Mouse (Mus musculus) hindbrain, postnatal 0 days (tissue): ENCODE results near the gene Arl13b. TPM values are rescaled to one million over a fixed set of nuclear protein-coding genes. Genes with fewer than 3 reads are reported as not detected.

Source experiments
- ATAC-seq: fragments of 200-750 bp; cut with Nextera tagmentation; 2 replicates; pipeline ENCODE4 v1.8.0; 2017; ENCODE audit warnings: mild to moderate bottlenecking, moderate TSS enrichment, moderate library complexity
- DNase-seq: peaks from one replicate; pipeline ENCODE4 v3.0.0-alpha.2; 2015; ENCODE audit warnings: low spot score
- H3K27ac ChIP-seq: fragments of 300-500 bp; sonication (generic); 2 replicates; pipeline ENCODE4 v1.5.1; 2014; ENCODE audit warnings: mild to moderate bottlenecking
- H3K27me3 ChIP-seq: fragments of 300-500 bp; sonication (generic); 2 replicates; pipeline ENCODE4 v1.6.1; 2014; ENCODE audit warnings: low read length, mixed read lengths; ENCODE audit not compliant: insufficient read depth
- H3K36me3 ChIP-seq: fragments of 300-500 bp; sonication (generic); 2 replicates; pipeline ENCODE4 v1.6.1; 2014; ENCODE audit warnings: low read length, mixed read lengths; ENCODE audit not compliant: insufficient read depth
- H3K4me1 ChIP-seq: fragments of 300-500 bp; sonication (generic); 2 replicates; pipeline ENCODE4 v1.6.1; 2014; ENCODE audit warnings: antibody characterized with exemption, low read length, mixed read lengths; ENCODE audit not compliant: insufficient read depth
- H3K4me2 ChIP-seq: fragments of 300-500 bp; sonication (generic); 2 replicates; pipeline ENCODE4 v1.6.1; 2014; ENCODE audit warnings: low read depth, mild to moderate bottlenecking, low read length, moderate library complexity, mixed read lengths
- H3K4me3 ChIP-seq: fragments of 300-500 bp; sonication (generic); 2 replicates; pipeline ENCODE4 v1.5.1; 2014; ENCODE audit warnings: low read length
- H3K9ac ChIP-seq: fragments of 300-500 bp; sonication (generic); replicated peaks from 2 replicates; pipeline ENCODE4 v1.6.1; 2014; ENCODE audit warnings: mild to moderate bottlenecking, low read length, moderate library complexity, mixed read lengths
- H3K9me3 ChIP-seq: fragments of 300-500 bp; sonication (generic); 2 replicates; pipeline ENCODE4 v1.6.1; 2016; ENCODE audit warnings: low read length, mixed read lengths
- CTCF ChIP-seq: IDR thresholded peaks from 2 replicates; pipeline ENCODE4 v1.5.1; 2016; ENCODE audit warnings: antibody characterized with exemption, control low read depth, low read depth
- WGBS: fragments of 180-500 bp; shearing (Covaris S2); extraction: QIAGEN DNeasy Blood & Tissue Kit; methylation state at CpG from one replicate; pipeline ENCODE4 v1.1.7; 2014; 5-methylcytosine and 5-hydroxymethylcytosine counted together
- polyA plus RNA-seq: library from polyadenylated mRNA; unstranded; fragments of >200 nt; fragmentation: Nextera tagmentation; extraction: Ambion mirVana; gene quantifications from 2 replicates; pipeline ENCODE4 v1.2.1, GENCODE M21; 2015
- total RNA-seq: library from RNA; depleted of rRNA; stranded (reverse); fragments of >200 nt; gene quantifications from 2 replicates; pipeline ENCODE4 v1.2.3, GENCODE M21; 2014

Gene Arl13b
- total and polyA plus RNA-seq, 2 experiments from 2014 or later, result 7.0 to 12.3 TPM

DNA sequence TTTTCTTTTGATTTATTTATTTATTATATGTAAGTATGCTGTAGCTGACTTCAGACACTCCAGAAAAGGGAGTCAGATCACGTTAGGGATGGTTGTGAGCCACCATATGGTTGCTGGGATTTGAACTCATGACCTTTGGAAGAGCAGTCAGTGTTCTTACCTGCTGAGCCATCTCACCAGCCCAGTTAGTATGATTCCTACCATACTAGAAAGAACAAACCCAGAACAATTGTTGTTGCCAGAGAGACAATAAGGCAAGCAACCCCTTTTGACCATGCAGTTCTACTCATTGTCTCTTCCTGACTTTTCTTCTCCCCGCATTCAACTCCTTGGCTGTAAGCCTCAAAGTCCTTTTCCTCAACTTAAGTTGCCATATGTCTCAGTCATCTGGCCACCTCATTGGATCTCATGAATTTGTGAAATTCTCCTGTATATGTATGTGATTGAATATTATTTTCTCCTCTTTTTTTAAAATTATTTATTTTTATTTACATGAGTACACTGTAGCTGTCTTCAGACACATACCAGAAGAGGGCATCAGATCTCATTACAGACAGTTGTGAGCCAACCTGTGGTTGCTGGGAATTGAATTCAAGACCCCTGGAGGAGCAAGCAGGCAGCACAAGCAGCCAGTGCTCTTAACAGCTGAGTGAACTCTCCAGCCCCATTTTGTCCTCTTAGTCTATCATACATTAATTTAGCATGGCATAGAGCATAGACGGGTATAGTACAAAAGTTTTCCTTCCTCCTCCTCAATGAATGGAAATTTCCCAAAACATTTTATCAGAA is 5.8 kb upstream of the Arl13b start:
- no peak overlapping the region for H3K27ac ChIP-seq
- no peak overlapping the region for H3K4me2 ChIP-seq
- WGBS, result 80% methylated on average over 3 of the region's 3 CpGs
- no peak for DNase-seq
- H3K4me3 ChIP-seq, result no peak overlapping the region
- TF ChIP-seq CTCF, result peak; percentile 27
- no peaks in the 10 kb centered on the region for H3K4me1 ChIP-seq
- H3K9ac ChIP-seq, result no peak overlapping the region
- no peaks in the 10 kb centered on the region for H3K36me3 ChIP-seq
- no peaks in the 10 kb centered on the region for H3K9me3 ChIP-seq
- no peak for ATAC-seq
- H3K27me3 ChIP-seq, result no peaks in the 10 kb centered on the region

DNA sequence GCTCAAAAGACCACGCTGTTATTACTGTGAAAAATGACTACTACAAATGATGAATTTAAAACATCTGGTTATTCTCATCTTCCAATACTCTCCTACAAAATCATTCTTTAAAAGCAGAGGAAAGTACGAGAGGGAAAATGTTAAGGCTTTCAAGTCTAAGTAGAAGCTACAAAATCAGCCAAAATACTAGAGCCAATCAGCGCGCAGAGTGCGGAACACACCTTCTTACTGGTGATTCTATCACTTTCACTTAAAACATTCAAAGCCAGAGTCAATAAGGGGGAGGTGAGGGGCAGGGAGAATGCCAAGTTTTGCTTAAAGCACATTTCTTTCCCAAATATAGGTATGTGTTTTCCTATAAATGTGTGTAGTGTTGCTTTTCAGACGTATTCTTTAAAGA is 1.5 kb downstream of the Arl13b start:
- Histone ChIP-seq H3K9ac (no peak overlapping the region), H3K27me3 (no peaks in the 10 kb centered on the region), H3K4me3 (no peak overlapping the region), H3K9me3 (no peaks in the 10 kb centered on the region), H3K36me3 (no peaks in the 10 kb centered on the region), H3K4me1 (no peaks in the 10 kb centered on the region), H3K4me2 (peak overlapping the region; percentile 97), H3K27ac (no peak overlapping the region)
- ATAC-seq, result no peak
- 85% methylated on average over 6 of the region's 6 CpGs for WGBS
- DNase-seq, result no peak
- no peak for TF ChIP-seq CTCF

DNA sequence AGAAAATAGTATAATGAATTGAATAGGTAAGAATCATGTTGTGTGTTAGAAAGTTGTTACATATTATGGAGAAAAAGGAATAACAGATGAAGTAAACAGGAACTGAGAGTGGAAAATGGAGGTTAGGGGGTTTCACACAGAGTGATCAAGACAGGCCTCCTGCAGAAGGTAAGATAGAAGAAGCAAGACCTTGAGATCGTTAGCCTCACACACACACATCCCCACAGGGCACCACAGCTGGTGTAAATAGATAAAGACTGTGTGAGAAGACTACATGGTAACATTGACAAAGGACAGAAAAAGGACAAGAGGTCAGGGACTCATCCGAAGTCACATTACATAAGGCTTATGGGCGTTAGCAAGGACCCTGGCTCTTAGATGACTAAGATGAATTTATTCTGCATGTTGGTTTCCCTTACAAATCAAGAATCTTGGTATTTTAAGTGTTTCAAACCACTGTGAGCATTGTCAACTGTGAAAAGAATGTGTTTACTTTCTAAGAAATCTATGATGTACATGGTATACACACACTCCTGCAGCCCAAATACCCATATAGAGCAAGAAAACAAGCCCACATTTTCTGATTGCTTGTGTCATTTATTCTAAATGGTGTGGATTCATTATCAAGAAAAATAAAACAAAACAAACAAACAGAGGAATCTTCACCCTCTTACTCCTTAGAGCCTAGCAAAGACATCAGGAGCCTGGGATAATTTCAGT is 12.7 kb downstream of the Arl13b start:
- H3K27ac ChIP-seq, result no peak overlapping the region
- no peak overlapping the region for H3K9ac ChIP-seq
- TF ChIP-seq CTCF, result no peak
- no peaks in the 10 kb centered on the region for H3K9me3 ChIP-seq
- H3K27me3 ChIP-seq, result no peaks in the 10 kb centered on the region
- no peak for DNase-seq
- H3K36me3 ChIP-seq, result no peaks in the 10 kb centered on the region
- whole genome bisulfite sequencing, result 66% methylated on average over 3 of the region's 3 CpGs
- no peak overlapping the region for H3K4me2 ChIP-seq
- H3K4me3 ChIP-seq, result no peak overlapping the region
- H3K4me1 ChIP-seq, result no peaks in the 10 kb centered on the region
- ATAC-seq, result no peak

DNA sequence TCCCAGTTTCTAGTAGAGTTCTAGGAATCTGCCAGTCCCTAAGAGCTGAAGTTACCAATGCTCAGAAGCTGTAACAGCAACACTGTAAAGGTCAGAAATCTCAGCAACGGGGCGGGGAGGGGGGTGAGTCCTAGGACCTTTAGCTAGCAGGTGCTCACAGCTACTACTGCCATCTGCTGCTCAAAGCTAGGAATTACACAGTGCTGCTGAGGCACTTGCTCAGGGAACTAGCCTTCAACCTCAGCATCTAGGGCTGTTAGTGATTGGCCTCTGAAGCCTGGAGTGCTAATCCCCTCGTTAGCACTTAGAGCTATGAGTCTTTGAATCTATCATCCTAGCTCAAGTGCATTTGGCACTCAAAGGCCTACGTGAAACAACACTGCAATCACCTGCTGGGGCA is 14.4 kb downstream of the Arl13b start:
- H3K36me3 ChIP-seq, result no peaks in the 10 kb centered on the region
- ATAC-seq, result peak; percentile 53; the same call in 1 of the 2 replicates
- H3K9me3 ChIP-seq, result no peaks in the 10 kb centered on the region
- H3K27ac ChIP-seq, result 0 out of 2 replicates have a peak overlapping the region, but pooled peaks have one; percentile 4
- peak; percentile 65 for DNase-seq
- no peaks in the 10 kb centered on the region for H3K4me1 ChIP-seq
- 20% methylated on average over 4 of the region's 4 CpGs for WGBS
- no peaks in the 10 kb centered on the region for H3K27me3 ChIP-seq
- H3K4me2 ChIP-seq, result no peak overlapping the region
- peak; percentile 80 for TF ChIP-seq CTCF
- H3K9ac ChIP-seq, result no peak overlapping the region
- H3K4me3 ChIP-seq, result no peak overlapping the region

DNA sequence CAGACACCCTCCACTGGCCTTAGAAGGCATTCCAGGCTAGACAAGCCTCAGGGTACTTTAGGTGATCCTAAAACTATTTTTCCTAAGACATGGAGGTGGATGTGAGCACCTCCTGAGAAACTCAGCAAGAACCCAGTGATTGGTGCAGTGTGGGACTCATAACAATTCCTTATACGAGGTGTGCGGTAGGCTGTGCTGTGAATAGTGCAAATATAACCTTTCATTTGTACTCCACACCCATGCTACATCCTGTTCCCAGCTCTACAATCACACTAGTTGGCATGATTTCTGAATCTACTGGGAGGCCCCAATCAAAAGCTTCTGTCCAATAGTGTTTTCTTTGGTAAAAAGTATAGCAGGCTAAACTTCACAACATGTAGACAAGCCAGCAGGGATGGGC is 14.8 kb downstream of the Arl13b start:
- H3K4me1 ChIP-seq, result no peaks in the 10 kb centered on the region
- no peak overlapping the region for H3K4me3 ChIP-seq
- no peak for TF ChIP-seq CTCF
- H3K9me3 ChIP-seq, result no peaks in the 10 kb centered on the region
- H3K27me3 ChIP-seq, result no peaks in the 10 kb centered on the region
- no peak overlapping the region for H3K9ac ChIP-seq
- no peak for ATAC-seq
- WGBS, result 90% methylated on average over 2 of the region's 2 CpGs
- DNase-seq, result no peak
- no peaks in the 10 kb centered on the region for H3K36me3 ChIP-seq
- 0 out of 2 replicates have a peak overlapping the region, but pooled peaks have one; percentile 4 for H3K27ac ChIP-seq
- H3K4me2 ChIP-seq, result no peak overlapping the region

DNA sequence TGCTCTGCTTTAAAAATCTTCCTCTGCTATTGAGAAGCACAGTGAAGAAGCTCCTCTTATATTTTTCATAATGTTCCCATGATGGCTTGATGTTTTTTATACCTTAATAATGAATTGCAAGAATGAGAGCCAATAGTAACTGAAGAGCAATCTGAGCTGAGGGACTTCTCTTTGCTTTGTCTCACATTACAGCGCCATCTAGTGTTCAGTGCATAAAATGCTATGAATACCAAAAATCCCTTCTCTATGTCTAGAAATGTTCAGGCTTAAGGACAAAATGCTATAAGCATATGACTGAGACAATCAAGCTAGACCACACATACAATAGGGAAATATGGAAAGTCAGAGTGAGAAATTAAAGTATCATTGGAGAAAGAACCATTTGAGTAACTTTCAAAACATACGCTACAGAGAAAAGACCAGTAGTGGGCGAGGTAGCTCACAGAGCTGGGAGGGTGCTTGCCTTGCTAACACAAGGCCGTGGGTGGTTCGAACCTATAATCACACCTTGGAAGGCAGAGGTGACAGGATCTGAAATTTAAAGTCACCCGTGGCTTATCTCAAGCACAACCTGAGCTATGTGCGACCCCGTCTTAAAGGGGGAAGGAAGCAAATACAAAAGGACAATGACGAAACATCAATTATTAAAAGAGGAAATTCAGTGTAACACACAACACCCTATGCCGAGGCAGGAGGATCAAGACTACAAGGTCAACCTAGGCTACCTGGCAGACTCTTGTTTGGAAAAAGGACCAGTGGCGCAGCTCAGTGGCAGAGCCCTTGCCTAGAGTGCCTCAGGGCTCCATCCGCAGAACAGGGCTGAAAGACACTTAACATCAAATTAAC is 20.5 kb downstream of the Arl13b start:
- Histone ChIP-seq H3K4me3 (no peak overlapping the region), H3K9ac (no peak overlapping the region), H3K36me3 (no peaks in the 10 kb centered on the region), H3K27ac (no peak overlapping the region), H3K9me3 (no peaks in the 10 kb centered on the region), H3K4me1 (no peaks in the 10 kb centered on the region), H3K4me2 (no peak overlapping the region), H3K27me3 (no peaks in the 10 kb centered on the region)
- peak; percentile 81 for TF ChIP-seq CTCF
- ATAC-seq, result peak; percentile 40
- 75% methylated on average over 12 of the region's 12 CpGs for WGBS
- DNase-seq, result peak; percentile 85
